Mouse (Mus musculus): ENCODE data around the gene Tyro3. TPM values are rescaled to one million over a fixed set of nuclear protein-coding genes. Genes with fewer than 3 reads are reported as not detected.

Gene Tyro3
- polyA plus RNA-seq, 2 experiments: 0.65 to 0.71 TPM

DNA sequence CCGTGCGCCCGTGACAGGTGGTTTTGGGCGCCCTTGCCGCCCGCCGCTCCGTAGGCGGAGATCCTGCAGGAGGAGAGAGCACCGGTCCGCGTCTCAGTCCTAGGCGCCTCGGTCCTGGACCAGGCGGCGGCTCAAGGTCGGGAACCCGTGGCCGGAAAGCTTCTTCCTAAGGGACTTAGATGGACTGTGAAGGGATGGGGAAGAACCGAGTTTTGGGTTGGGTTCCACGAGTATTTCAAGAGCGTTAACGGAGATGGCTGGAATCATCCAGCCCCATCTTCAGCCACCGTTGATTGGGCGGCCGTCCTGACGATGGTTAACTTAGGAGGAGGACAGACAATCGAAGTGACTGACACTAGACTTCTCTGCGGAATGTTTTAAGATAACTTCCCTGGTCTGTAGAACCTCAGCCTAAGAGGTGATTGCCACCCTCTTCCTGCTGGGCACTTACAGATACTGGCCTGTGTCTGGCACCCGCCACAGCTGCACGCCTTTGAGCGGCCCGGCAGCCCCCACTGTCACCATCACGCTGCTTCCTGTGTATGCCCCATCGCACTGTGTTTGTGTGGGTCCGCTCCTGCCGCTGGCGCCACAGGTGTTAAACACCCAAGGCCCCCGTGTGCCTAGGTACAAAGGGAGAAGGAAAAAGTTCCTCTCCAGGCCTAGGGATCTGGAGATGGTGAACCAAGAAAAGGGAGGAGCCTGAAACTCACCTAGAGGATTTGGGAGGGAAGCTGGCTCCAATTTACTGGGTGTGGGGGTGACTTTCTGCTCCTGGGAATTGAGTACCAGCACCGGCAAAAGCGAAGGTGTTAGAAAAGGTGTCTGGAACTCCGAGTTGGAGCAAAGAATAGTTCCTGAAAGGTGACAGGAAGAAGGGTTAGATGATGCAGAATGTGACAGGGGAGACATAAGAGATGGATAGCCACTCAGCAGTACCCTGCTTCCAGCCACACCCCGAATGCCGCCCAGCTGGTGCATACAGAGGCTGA is 38.4 kb upstream of the Tyro3 start:
- H3K36me3 ChIP-seq (replicated peaks; ENCODE audit: control insufficient read depth, insufficient read depth, low read depth): no peaks in the 10 kb centered on the region
- no peak overlapping the region for H3K27ac ChIP-seq
- no peak for TF ChIP-seq EP300 (IDR thresholded peaks at IDR 0.05; ENCODE audit: low read depth)
- TF ChIP-seq CTCF (IDR thresholded peaks at IDR 0.05; ENCODE audit: low read depth): no peak
- no peaks in the 10 kb centered on the region for H3K9me3 ChIP-seq (ENCODE audit: control insufficient read depth, low read length)
- H3K4me2 ChIP-seq (ENCODE audit: low read depth): peak overlapping the region; percentile 71
- DNase-seq (ENCODE audit: low read depth in 3 of 3, low spot score in 3 of 3): no peak
- WGBS (ENCODE audit: insufficient replicate concordance): 4% methylated on average over 44 of the region's 44 CpGs
- ATAC-seq (ENCODE audit: insufficient read depth): no peak
- H3K4me3 ChIP-seq (ENCODE audit: insufficient read depth in 1 of 2, low read depth in 2 of 2, low read length in 2 of 2): peak overlapping the region in 1 of 2 experiments; percentile 53; a peak in 2 of 4 replicates
- no peaks in the 10 kb centered on the region for H3K4me1 ChIP-seq (replicated peaks; ENCODE audit: control insufficient read depth in 2 of 2, insufficient read depth in 2 of 2, low read length in 1 of 2)
- peaks cover 51% of the 10 kb centered on the region for H3K27me3 ChIP-seq (ENCODE audit: control insufficient read depth, insufficient read depth, low read length)
- no peak overlapping the region for H3K9ac ChIP-seq (replicated peaks)

DNA sequence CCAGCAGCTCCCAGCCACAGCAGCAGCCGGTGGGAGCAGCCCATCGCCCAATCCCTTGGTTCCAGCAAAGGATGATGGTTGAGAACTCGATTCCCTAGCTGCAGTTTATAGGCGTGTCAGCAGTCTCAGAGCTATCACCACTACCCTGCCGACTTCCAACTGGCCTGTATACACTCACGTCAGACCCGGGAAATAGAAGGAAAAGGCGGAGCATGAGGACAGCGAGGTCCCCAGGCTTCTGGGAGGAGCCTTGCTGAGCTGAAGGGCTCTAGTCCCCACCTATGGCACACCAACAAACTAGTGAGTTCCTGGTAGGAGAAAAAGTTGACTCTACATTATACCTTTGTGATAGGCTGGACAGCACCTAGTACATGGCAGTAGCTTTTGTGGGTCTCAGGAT is 37.3 kb upstream of the Tyro3 start, which contains the start of gene Ltk:
TSS of gene Ltk (minus strand) at position 181 of the 400 bp plus-strand sequence.
- DNase-seq (ENCODE audit: low read depth in 3 of 3, low spot score in 3 of 3) (no peak), ATAC-seq (ENCODE audit: insufficient read depth) (no peak)
- peaks cover 51% of the 10 kb centered on the region for H3K27me3 ChIP-seq (ENCODE audit: control insufficient read depth, insufficient read depth, low read length)
- no peak within 1 kb of the TSS for H3K9ac ChIP-seq (replicated peaks)
- no peaks in the 10 kb centered on the region for H3K36me3 ChIP-seq (replicated peaks; ENCODE audit: control insufficient read depth, insufficient read depth, low read depth)
- H3K27ac ChIP-seq: no peak within 1 kb of the TSS
- no peak for TF ChIP-seq CTCF (IDR thresholded peaks at IDR 0.05; ENCODE audit: low read depth)
- WGBS (ENCODE audit: insufficient replicate concordance): 10% methylated on average over 9 of the region's 9 CpGs
- no peak within 1 kb of the TSS for H3K4me2 ChIP-seq (ENCODE audit: low read depth)
- H3K9me3 ChIP-seq (ENCODE audit: control insufficient read depth, low read length): no peaks in the 10 kb centered on the region
- no peak within 1 kb of the TSS for H3K4me3 ChIP-seq (ENCODE audit: insufficient read depth in 1 of 2, low read depth in 2 of 2, low read length in 2 of 2)
- no peaks in the 10 kb centered on the region for H3K4me1 ChIP-seq (replicated peaks; ENCODE audit: control insufficient read depth in 2 of 2, insufficient read depth in 2 of 2, low read length in 1 of 2)

DNA sequence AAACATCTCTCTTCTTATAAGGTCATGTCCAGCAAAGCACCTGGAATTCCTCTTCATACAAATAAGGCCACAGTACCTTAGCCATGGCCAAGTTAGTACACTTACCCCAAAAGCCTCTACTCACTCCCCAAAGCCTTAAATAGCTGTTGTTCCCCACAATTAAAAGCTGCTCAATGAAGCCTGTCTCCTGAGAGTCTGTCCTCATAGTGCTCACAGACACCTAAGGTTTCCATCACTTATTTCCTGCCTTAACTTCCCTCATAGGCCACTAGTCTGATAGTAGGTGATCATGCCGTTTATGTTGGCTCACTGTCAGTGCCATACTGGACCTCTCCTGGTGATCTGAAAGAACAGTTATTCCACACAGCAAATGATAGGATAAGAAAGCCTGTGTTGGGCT is 35.3 kb upstream of the Tyro3 start:
- Histone ChIP-seq H3K9me3 (ENCODE audit: control insufficient read depth, low read length) (no peaks in the 10 kb centered on the region), H3K27ac (no peak overlapping the region), H3K4me3 (ENCODE audit: insufficient read depth in 1 of 2, low read depth in 2 of 2, low read length in 2 of 2) (no peak overlapping the region), H3K36me3 (replicated peaks; ENCODE audit: control insufficient read depth, insufficient read depth, low read depth) (no peaks in the 10 kb centered on the region), H3K27me3 (ENCODE audit: control insufficient read depth, insufficient read depth, low read length) (peaks cover 39% of the 10 kb centered on the region), H3K4me2 (ENCODE audit: low read depth) (no peak overlapping the region), H3K9ac (replicated peaks) (no peak overlapping the region), H3K4me1 (replicated peaks; ENCODE audit: control insufficient read depth in 2 of 2, insufficient read depth in 2 of 2, low read length in 1 of 2) (no peaks in the 10 kb centered on the region)
- WGBS (ENCODE audit: insufficient replicate concordance): 40% methylated on average over 1 of the region's 1 CpGs
- no peak for TF ChIP-seq EP300 (IDR thresholded peaks at IDR 0.05; ENCODE audit: low read depth)
- no peak for TF ChIP-seq CTCF (IDR thresholded peaks at IDR 0.05; ENCODE audit: low read depth)
- no peak for ATAC-seq (ENCODE audit: insufficient read depth)
- DNase-seq (ENCODE audit: low read depth in 3 of 3, low spot score in 3 of 3): no peak

DNA sequence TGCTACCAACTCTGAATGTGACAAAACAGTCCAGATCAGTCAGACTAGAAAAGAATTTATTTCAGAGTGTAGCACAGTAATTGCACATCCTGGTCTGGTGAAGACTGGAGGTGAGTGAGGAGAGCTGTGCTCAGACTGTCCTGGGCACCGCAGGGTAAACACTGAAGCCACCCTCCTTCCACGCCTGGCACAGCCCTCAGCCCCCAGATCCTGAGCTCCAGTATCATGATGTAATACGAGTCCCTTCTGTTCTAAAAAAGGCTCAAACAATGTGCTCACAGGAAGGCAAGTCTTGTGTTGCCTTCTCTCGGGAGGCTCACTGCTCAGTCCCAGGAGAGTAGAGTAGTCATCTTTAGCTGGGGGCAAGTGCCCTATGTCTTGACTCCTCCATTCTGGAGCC is 33.6 kb upstream of the Tyro3 start:
- Histone ChIP-seq H3K4me2 (ENCODE audit: low read depth) (no peak overlapping the region), H3K4me1 (replicated peaks; ENCODE audit: control insufficient read depth in 2 of 2, insufficient read depth in 2 of 2, low read length in 1 of 2) (no peaks in the 10 kb centered on the region)
- WGBS (ENCODE audit: insufficient replicate concordance): 71% methylated on average over 4 of the region's 4 CpGs

DNA sequence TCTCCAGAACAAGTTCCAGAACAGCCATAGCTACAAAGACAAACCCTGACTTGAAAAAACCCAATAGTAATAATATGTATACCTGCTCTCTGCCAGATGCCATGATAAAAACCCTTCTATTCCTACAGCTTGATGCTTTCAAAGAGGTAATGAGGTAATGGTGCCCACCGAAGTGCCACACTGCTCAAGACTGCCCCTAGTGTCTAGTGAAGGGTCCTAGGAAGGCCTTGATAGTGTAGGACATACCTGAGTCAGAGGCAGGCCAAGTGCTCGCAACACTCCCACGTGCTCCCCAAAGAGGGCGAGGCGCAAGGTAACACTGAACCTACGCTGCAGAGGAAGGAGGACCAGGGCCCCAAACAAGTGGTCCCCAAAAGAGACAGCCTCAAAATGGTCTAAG is 30.3 kb upstream of the Tyro3 start:
- H3K36me3 ChIP-seq (replicated peaks; ENCODE audit: control insufficient read depth, insufficient read depth, low read depth): no peaks in the 10 kb centered on the region
- 89% methylated on average over 6 of the region's 6 CpGs for WGBS (ENCODE audit: insufficient replicate concordance)
- H3K27me3 ChIP-seq (ENCODE audit: control insufficient read depth, insufficient read depth, low read length): no peaks in the 10 kb centered on the region
- H3K4me3 ChIP-seq (ENCODE audit: insufficient read depth in 1 of 2, low read depth in 2 of 2, low read length in 2 of 2): no peak overlapping the region
- TF ChIP-seq CTCF (IDR thresholded peaks at IDR 0.05; ENCODE audit: low read depth) (peak; percentile 56), EP300 (IDR thresholded peaks at IDR 0.05; ENCODE audit: low read depth) (no peak)
- DNase-seq (ENCODE audit: low read depth in 3 of 3, low spot score in 3 of 3): no peak
- no peak overlapping the region for H3K27ac ChIP-seq
- H3K9me3 ChIP-seq (ENCODE audit: control insufficient read depth, low read length): no peaks in the 10 kb centered on the region
- H3K4me2 ChIP-seq (ENCODE audit: low read depth): no peak overlapping the region
- no peak overlapping the region for H3K9ac ChIP-seq (replicated peaks)
- H3K4me1 ChIP-seq (replicated peaks; ENCODE audit: control insufficient read depth in 2 of 2, insufficient read depth in 2 of 2, low read length in 1 of 2): no peaks in the 10 kb centered on the region
- ATAC-seq (ENCODE audit: insufficient read depth): no peak

More for the DNA sequence above, 33.6 kb upstream of the Tyro3 start:
- Histone ChIP-seq H3K27me3 (ENCODE audit: control insufficient read depth, insufficient read depth, low read length) (peaks cover 22% of the 10 kb centered on the region), H3K4me3 (ENCODE audit: insufficient read depth in 1 of 2, low read depth in 2 of 2, low read length in 2 of 2) (no peak overlapping the region), H3K27ac (no peak overlapping the region), H3K9me3 (ENCODE audit: control insufficient read depth, low read length) (no peaks in the 10 kb centered on the region), H3K9ac (replicated peaks) (no peak overlapping the region), H3K36me3 (replicated peaks; ENCODE audit: control insufficient read depth, insufficient read depth, low read depth) (no peaks in the 10 kb centered on the region)
- ATAC-seq (ENCODE audit: insufficient read depth): no peak
- TF ChIP-seq CTCF (IDR thresholded peaks at IDR 0.05; ENCODE audit: low read depth) (no peak), EP300 (IDR thresholded peaks at IDR 0.05; ENCODE audit: low read depth) (no peak)
- no peak for DNase-seq (ENCODE audit: low read depth in 3 of 3, low spot score in 3 of 3)
